Mouse (Mus musculus): Measurements from ENCODE around the gene Bap1. TPM values are rescaled to one million over a fixed set of nuclear protein-coding genes. Genes with fewer than 3 reads are reported as not detected.

Gene Bap1
- total and polyA plus RNA-seq, 3 experiments, result 42.5 to 66.3 (median 47.0) TPM

GRCm38 (mm10) chr14:31207070-31207830 lies 44.0 kb upstream of the Bap1 start:
- Histone ChIP-seq H3K9me3 (replicated peaks) (no peaks in the 10 kb centered on the region), H3K4me1 (ENCODE audit: insufficient read depth, low read depth, low read length) (peaks cover 42% of the 10 kb centered on the region), H3K36me3 (replicated peaks) (peaks cover 30% of the 10 kb centered on the region), H3K27me3 (ENCODE audit: insufficient read depth, low read length) (peaks cover 30% of the 10 kb centered on the region), H3K4me3 (ENCODE audit: low read depth, low read length) (peak overlapping the region; percentile 81)
- DNase-seq (ENCODE audit: low spot score) (peak; percentile 33), ATAC-seq (ENCODE audit: extremely low read depth, insufficient number of reproducible peaks, low FRiP score, poor library complexity, severe bottlenecking) (0 out of 2 replicates have a peak, but pooled peaks have one; percentile 31)
- TF ChIP-seq GATA2 (IDR thresholded peaks at IDR 0.05; ENCODE audit: borderline replicate concordance, low read depth, low read length), result no peak
- no peak for TF ChIP-seq CTCF (IDR thresholded peaks at IDR 0.05; ENCODE audit: low read depth, low read length)
- no peak for TF ChIP-seq GATA1 (IDR thresholded peaks at IDR 0.05; ENCODE audit: borderline replicate concordance, low read length)
- TF ChIP-seq TAL1 (conservative IDR thresholded peaks at IDR 0.05; ENCODE audit: low read depth, low read length), result peak; percentile 68
- no peak for TF ChIP-seq POLR2AphosphoS5 (IDR thresholded peaks at IDR 0.05; ENCODE audit: insufficient replicate concordance, low read depth, low read length)

GRCm38 (mm10) chr14:31208084-31208483 lies 43.2 kb upstream of the Bap1 start, which contains the start of gene Tnnc1:
TSS of gene Tnnc1 (plus strand) at chr14:31208312.
- ATAC-seq (ENCODE audit: extremely low read depth, insufficient number of reproducible peaks, low FRiP score, poor library complexity, severe bottlenecking) (no peak), DNase-seq (ENCODE audit: low spot score) (no peak)
- Histone ChIP-seq H3K4me3 (ENCODE audit: low read depth, low read length) (peak within 1 kb of the TSS; percentile 81), H3K27me3 (ENCODE audit: insufficient read depth, low read length) (peaks cover 39% of the 10 kb centered on the region), H3K36me3 (replicated peaks) (peaks cover 22% of the 10 kb centered on the region), H3K4me1 (ENCODE audit: insufficient read depth, low read depth, low read length) (peaks cover 39% of the 10 kb centered on the region), H3K9me3 (replicated peaks) (no peaks in the 10 kb centered on the region)
- no peak for TF ChIP-seq GATA2 (IDR thresholded peaks at IDR 0.05; ENCODE audit: borderline replicate concordance, low read depth, low read length)
- no peak for TF ChIP-seq POLR2AphosphoS5 (IDR thresholded peaks at IDR 0.05; ENCODE audit: insufficient replicate concordance, low read depth, low read length)
- TF ChIP-seq GATA1 (IDR thresholded peaks at IDR 0.05; ENCODE audit: borderline replicate concordance, low read length), result no peak
- TF ChIP-seq TAL1 (conservative IDR thresholded peaks at IDR 0.05; ENCODE audit: low read depth, low read length), result no peak
- no peak for TF ChIP-seq CTCF (IDR thresholded peaks at IDR 0.05; ENCODE audit: low read depth, low read length)

GRCm38 (mm10) chr14:31209133-31209557 lies 42.1 kb upstream of the Bap1 start:
- peaks cover 36% of the 10 kb centered on the region for H3K4me1 ChIP-seq (ENCODE audit: insufficient read depth, low read depth, low read length)
- peaks cover 48% of the 10 kb centered on the region for H3K27me3 ChIP-seq (ENCODE audit: insufficient read depth, low read length)
- ATAC-seq (ENCODE audit: extremely low read depth, insufficient number of reproducible peaks, low FRiP score, poor library complexity, severe bottlenecking) (no peak), DNase-seq (ENCODE audit: low spot score) (no peak)
- peaks cover 12% of the 10 kb centered on the region for H3K36me3 ChIP-seq (replicated peaks)
- TF ChIP-seq CTCF (IDR thresholded peaks at IDR 0.05; ENCODE audit: low read depth, low read length), result no peak
- TF ChIP-seq TAL1 (conservative IDR thresholded peaks at IDR 0.05; ENCODE audit: low read depth, low read length), result no peak
- TF ChIP-seq GATA2 (IDR thresholded peaks at IDR 0.05; ENCODE audit: borderline replicate concordance, low read depth, low read length), result no peak
- TF ChIP-seq GATA1 (IDR thresholded peaks at IDR 0.05; ENCODE audit: borderline replicate concordance, low read length), result no peak
- no peak for TF ChIP-seq POLR2AphosphoS5 (IDR thresholded peaks at IDR 0.05; ENCODE audit: insufficient replicate concordance, low read depth, low read length)
- H3K4me3 ChIP-seq (ENCODE audit: low read depth, low read length), result no peak overlapping the region
- no peaks in the 10 kb centered on the region for H3K9me3 ChIP-seq (replicated peaks)

GRCm38 (mm10) chr14:31211854-31212253 lies 39.4 kb upstream of the Bap1 start:
- Histone ChIP-seq H3K36me3 (replicated peaks) (no peaks in the 10 kb centered on the region), H3K27me3 (ENCODE audit: insufficient read depth, low read length) (peaks cover 70% of the 10 kb centered on the region), H3K4me1 (ENCODE audit: insufficient read depth, low read depth, low read length) (peaks cover 20% of the 10 kb centered on the region), H3K4me3 (ENCODE audit: low read depth, low read length) (no peak overlapping the region), H3K9me3 (replicated peaks) (no peaks in the 10 kb centered on the region)
- no peak for ATAC-seq (ENCODE audit: extremely low read depth, insufficient number of reproducible peaks, low FRiP score, poor library complexity, severe bottlenecking)
- DNase-seq (ENCODE audit: low spot score), result no peak
- TF ChIP-seq CTCF (IDR thresholded peaks at IDR 0.05; ENCODE audit: low read depth, low read length) (no peak), TAL1 (conservative IDR thresholded peaks at IDR 0.05; ENCODE audit: low read depth, low read length) (no peak), GATA1 (IDR thresholded peaks at IDR 0.05; ENCODE audit: borderline replicate concordance, low read length) (no peak), POLR2AphosphoS5 (IDR thresholded peaks at IDR 0.05; ENCODE audit: insufficient replicate concordance, low read depth, low read length) (no peak), GATA2 (IDR thresholded peaks at IDR 0.05; ENCODE audit: borderline replicate concordance, low read depth, low read length) (no peak)

DNA sequence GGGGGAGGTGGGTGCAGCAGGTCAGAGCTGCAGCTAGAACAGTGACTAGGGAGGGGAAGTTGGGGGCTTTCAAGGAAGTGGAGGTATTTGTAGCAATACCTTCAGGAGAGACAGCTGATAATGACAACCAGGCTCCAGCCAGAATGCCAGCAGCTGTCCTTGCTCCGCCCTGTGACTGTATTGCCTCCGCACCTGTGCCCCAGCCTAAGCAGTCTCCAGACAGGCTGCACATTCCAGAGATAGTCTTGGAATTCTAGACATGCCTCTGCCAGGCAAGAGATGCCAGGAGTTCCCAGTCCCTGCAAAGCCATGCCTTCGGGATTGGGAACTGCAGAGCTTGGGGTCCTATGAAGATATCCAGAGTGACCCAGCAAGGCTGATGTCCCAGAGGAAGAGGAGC lies 38.8 kb upstream of the Bap1 start:
- H3K36me3 ChIP-seq (replicated peaks), result no peaks in the 10 kb centered on the region
- no peaks in the 10 kb centered on the region for H3K9me3 ChIP-seq (replicated peaks)
- no peak for TF ChIP-seq CTCF (IDR thresholded peaks at IDR 0.05; ENCODE audit: low read depth, low read length)
- ATAC-seq (ENCODE audit: extremely low read depth, insufficient number of reproducible peaks, low FRiP score, poor library complexity, severe bottlenecking) (no peak), DNase-seq (ENCODE audit: low spot score) (no peak)
- H3K27me3 ChIP-seq (ENCODE audit: insufficient read depth, low read length), result peaks cover 74% of the 10 kb centered on the region
- no peak overlapping the region for H3K4me3 ChIP-seq (ENCODE audit: low read depth, low read length)
- H3K4me1 ChIP-seq (ENCODE audit: insufficient read depth, low read depth, low read length), result peaks cover 13% of the 10 kb centered on the region

- TF ChIP-seq GATA1 (IDR thresholded peaks at IDR 0.05; ENCODE audit: borderline replicate concordance, low read length) (no peak), GATA2 (IDR thresholded peaks at IDR 0.05; ENCODE audit: borderline replicate concordance, low read depth, low read length) (no peak), TAL1 (conservative IDR thresholded peaks at IDR 0.05; ENCODE audit: low read depth, low read length) (no peak), POLR2AphosphoS5 (IDR thresholded peaks at IDR 0.05; ENCODE audit: insufficient replicate concordance, low read depth, low read length) (no peak), CTCF (IDR thresholded peaks at IDR 0.05; ENCODE audit: low read depth, low read length) (no peak)
- no peaks in the 10 kb centered on the region for H3K9me3 ChIP-seq (replicated peaks)
- peaks cover 75% of the 10 kb centered on the region for H3K27me3 ChIP-seq (ENCODE audit: insufficient read depth, low read length)
- H3K4me3 ChIP-seq (ENCODE audit: low read depth, low read length), result no peak overlapping the region
- ATAC-seq (ENCODE audit: extremely low read depth, insufficient number of reproducible peaks, low FRiP score, poor library complexity, severe bottlenecking), result no peak
- no peak for DNase-seq (ENCODE audit: low spot score)
- peaks cover 12% of the 10 kb centered on the region for H3K4me1 ChIP-seq (ENCODE audit: insufficient read depth, low read depth, low read length)
- no peaks in the 10 kb centered on the region for H3K36me3 ChIP-seq (replicated peaks)
Measured at GRCm38 (mm10) chr14:31213868-31214267, 37.4 kb upstream of the Bap1 start.

All from G1E (cell line).